Mouse (Mus musculus) E14TG2a.4 (cell line): ENCODE data around the gene Dmkn.

Experiments used
- CTCF ChIP-seq: conservative IDR thresholded peaks from 2 replicates; pipeline ENCODE4 v1.5.1; 2014; ENCODE audit warnings: low read length
- NANOG ChIP-seq: IDR thresholded peaks from 2 replicates; pipeline ENCODE4 v1.6.1; 2014; ENCODE audit warnings: borderline replicate concordance, low read length, mixed read lengths
- POU5F1 ChIP-seq: IDR thresholded peaks from 2 replicates; pipeline ENCODE4 v1.6.1; 2014; ENCODE audit warnings: low read length, borderline replicate concordance

GRCm38 (mm10) chr7:30826660-30827059, 63.1 kb downstream of the Dmkn start:
- TF ChIP-seq CTCF (no peak), POU5F1 (no peak), NANOG (no peak)
